Mouse (Mus musculus): ENCODE results near the gene Cep44. TPM values are rescaled to one million over a fixed set of nuclear protein-coding genes. Genes with fewer than 3 reads are reported as not detected.
A peak's percentile ranks its signal among the peaks of the same experiment; 100 is the strongest.

Cep44 gene
- polyA plus RNA-seq, 1 experiment from 2014 or later: 34.9 TPM

- DNase-seq (ENCODE audit: low spot score): no peak
- no peaks in the 10 kb centered on the region for H3K4me1 ChIP-seq
- H3K36me3 ChIP-seq: peaks cover 90% of the 10 kb centered on the region
- no peaks in the 10 kb centered on the region for H3K27me3 ChIP-seq (ENCODE audit: low read depth, poor library complexity, severe bottlenecking)
- 89% methylated on average over 7 of the region's 7 CpGs for WGBS
- no peak overlapping the region for H3K4me3 ChIP-seq
- no peaks in the 10 kb centered on the region for H3K9me3 ChIP-seq (replicated peaks)
- H3K27ac ChIP-seq (replicated peaks): no peak overlapping the region
Observed at GRCm38 (mm10) chr8:56540706-56541105, 10.1 kb downstream of the Cep44 start.

- H3K27me3 ChIP-seq (ENCODE audit: low read depth, poor library complexity, severe bottlenecking): no peaks in the 10 kb centered on the region
- peak; percentile 53 for DNase-seq (ENCODE audit: low spot score)
- WGBS: 8% methylated on average over 3 of the region's 3 CpGs
- H3K9me3 ChIP-seq (replicated peaks): no peaks in the 10 kb centered on the region
- H3K4me1 ChIP-seq: no peaks in the 10 kb centered on the region
- no peak overlapping the region for H3K27ac ChIP-seq (replicated peaks)
- H3K36me3 ChIP-seq: peaks cover 13% of the 10 kb centered on the region
- H3K4me3 ChIP-seq: no peak overlapping the region
Observed at GRCm38 (mm10) chr8:56530359-56530758, 20.5 kb downstream of the Cep44 start.

GRCm38 (mm10) chr8:56528869-56529268 is 22.0 kb downstream of the Cep44 start:
- H3K36me3 ChIP-seq: peaks cover 12% of the 10 kb centered on the region
- 91% methylated on average over 6 of the region's 6 CpGs for WGBS
- no peak overlapping the region for H3K4me3 ChIP-seq
- no peak for DNase-seq (ENCODE audit: low spot score)
- no peaks in the 10 kb centered on the region for H3K27me3 ChIP-seq (ENCODE audit: low read depth, poor library complexity, severe bottlenecking)
- H3K27ac ChIP-seq (replicated peaks): no peak overlapping the region
- no peaks in the 10 kb centered on the region for H3K9me3 ChIP-seq (replicated peaks)
- no peaks in the 10 kb centered on the region for H3K4me1 ChIP-seq

GRCm38 (mm10) chr8:56521051-56521450 is 29.8 kb downstream of the Cep44 start:
- Histone ChIP-seq H3K27ac (replicated peaks) (no peak overlapping the region), H3K36me3 (no peaks in the 10 kb centered on the region), H3K9me3 (replicated peaks) (no peaks in the 10 kb centered on the region), H3K27me3 (ENCODE audit: low read depth, poor library complexity, severe bottlenecking) (no peaks in the 10 kb centered on the region), H3K4me3 (no peak overlapping the region), H3K4me1 (no peaks in the 10 kb centered on the region)
- DNase-seq (ENCODE audit: low spot score): no peak
- 77% methylated on average over 4 of the region's 4 CpGs for WGBS

GRCm38 (mm10) chr8:56520249-56520648 is 30.6 kb downstream of the Cep44 start:
- DNase-seq (ENCODE audit: low spot score): no peak
- Histone ChIP-seq H3K4me1 (no peaks in the 10 kb centered on the region), H3K27ac (replicated peaks) (no peak overlapping the region), H3K36me3 (no peaks in the 10 kb centered on the region), H3K4me3 (no peak overlapping the region), H3K27me3 (ENCODE audit: low read depth, poor library complexity, severe bottlenecking) (no peaks in the 10 kb centered on the region), H3K9me3 (replicated peaks) (no peaks in the 10 kb centered on the region)
- WGBS: 89% methylated on average over 2 of the region's 2 CpGs

GRCm38 (mm10) chr8:56518848-56519247 is 32.0 kb downstream of the Cep44 start:
- DNase-seq (ENCODE audit: low spot score): no peak
- WGBS: 84% methylated on average over 6 of the region's 6 CpGs
- Histone ChIP-seq H3K27me3 (ENCODE audit: low read depth, poor library complexity, severe bottlenecking) (no peaks in the 10 kb centered on the region), H3K36me3 (no peaks in the 10 kb centered on the region), H3K9me3 (replicated peaks) (no peaks in the 10 kb centered on the region), H3K27ac (replicated peaks) (no peak overlapping the region), H3K4me3 (no peak overlapping the region), H3K4me1 (no peaks in the 10 kb centered on the region)

- WGBS: 81% methylated on average over 4 of the region's 4 CpGs
- Histone ChIP-seq H3K27ac (replicated peaks) (no peak overlapping the region), H3K4me3 (no peak overlapping the region), H3K4me1 (no peaks in the 10 kb centered on the region), H3K9me3 (replicated peaks) (no peaks in the 10 kb centered on the region), H3K36me3 (no peaks in the 10 kb centered on the region), H3K27me3 (ENCODE audit: low read depth, poor library complexity, severe bottlenecking) (no peaks in the 10 kb centered on the region)
- no peak for DNase-seq (ENCODE audit: low spot score)
Observed at GRCm38 (mm10) chr8:56508952-56509479, 41.8 kb downstream of the Cep44 start.

GRCm38 (mm10) chr8:56508318-56508951 is 42.4 kb downstream of the Cep44 start:
- DNase-seq (ENCODE audit: low spot score): no peak
- no peaks in the 10 kb centered on the region for H3K27me3 ChIP-seq (ENCODE audit: low read depth, poor library complexity, severe bottlenecking)
- H3K4me3 ChIP-seq: no peak overlapping the region
- H3K27ac ChIP-seq (replicated peaks): no peak overlapping the region
- H3K9me3 ChIP-seq (replicated peaks): no peaks in the 10 kb centered on the region
- WGBS: 69% methylated on average over 3 of the region's 3 CpGs
- no peaks in the 10 kb centered on the region for H3K36me3 ChIP-seq
- H3K4me1 ChIP-seq: no peaks in the 10 kb centered on the region

GRCm38 (mm10) chr8:56501911-56502310 is 48.9 kb downstream of the Cep44 start:
- Histone ChIP-seq H3K4me3 (no peak overlapping the region), H3K27ac (replicated peaks) (no peak overlapping the region), H3K27me3 (ENCODE audit: low read depth, poor library complexity, severe bottlenecking) (no peaks in the 10 kb centered on the region), H3K36me3 (no peaks in the 10 kb centered on the region), H3K9me3 (replicated peaks) (no peaks in the 10 kb centered on the region), H3K4me1 (no peaks in the 10 kb centered on the region)
- DNase-seq (ENCODE audit: low spot score): no peak

- no peak for DNase-seq (ENCODE audit: low spot score)
- 60% methylated on average over 2 of the region's 2 CpGs for WGBS
- no peaks in the 10 kb centered on the region for H3K9me3 ChIP-seq (replicated peaks)
- no peaks in the 10 kb centered on the region for H3K36me3 ChIP-seq
- no peaks in the 10 kb centered on the region for H3K4me1 ChIP-seq
- H3K27me3 ChIP-seq (ENCODE audit: low read depth, poor library complexity, severe bottlenecking): no peaks in the 10 kb centered on the region
- no peak overlapping the region for H3K4me3 ChIP-seq
- H3K27ac ChIP-seq (replicated peaks): no peak overlapping the region
Observed at GRCm38 (mm10) chr8:56489496-56489895, 61.4 kb downstream of the Cep44 start.

- H3K4me1 ChIP-seq: no peaks in the 10 kb centered on the region
- no peak for DNase-seq (ENCODE audit: low spot score)
- no peaks in the 10 kb centered on the region for H3K9me3 ChIP-seq (replicated peaks)
- H3K27me3 ChIP-seq (ENCODE audit: low read depth, poor library complexity, severe bottlenecking): no peaks in the 10 kb centered on the region
- no peak overlapping the region for H3K27ac ChIP-seq (replicated peaks)
- 46% methylated on average over 3 of the region's 3 CpGs for WGBS
- no peak overlapping the region for H3K4me3 ChIP-seq
- no peaks in the 10 kb centered on the region for H3K36me3 ChIP-seq
Observed at GRCm38 (mm10) chr8:56486006-56486405, 64.8 kb downstream of the Cep44 start.

All from midbrain, embryonic 10.5 days (tissue).